Mouse (Mus musculus): ENCODE results near the gene Rps27l. TPM values are rescaled to one million over a fixed set of nuclear protein-coding genes. Genes with fewer than 3 reads are reported as not detected.

Rps27l gene
- polyA plus RNA-seq, 1 experiment from 2014 or later: 828 TPM

DNA sequence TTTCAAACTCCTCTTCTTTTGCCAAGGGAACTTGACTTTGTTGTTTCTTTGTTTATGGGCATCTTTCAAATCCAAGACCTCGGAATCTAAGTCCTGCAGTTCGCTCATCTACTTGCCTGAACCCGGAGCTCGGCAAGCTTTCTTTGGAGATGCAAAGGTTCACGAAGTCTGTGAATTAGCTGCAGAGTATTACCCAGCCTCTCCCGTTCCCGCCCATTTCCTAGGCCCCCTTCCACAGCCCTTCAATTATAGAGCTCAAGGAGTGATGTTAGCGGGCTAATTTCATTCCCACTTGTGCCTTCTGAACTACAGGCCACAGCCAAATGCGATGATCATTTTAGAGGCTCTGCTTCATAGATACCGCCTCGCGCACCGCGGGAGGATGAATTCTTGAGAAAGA, 25.9 kb upstream of the Rps27l start:
- no peak for DNase-seq (ENCODE audit: low spot score)

DNA sequence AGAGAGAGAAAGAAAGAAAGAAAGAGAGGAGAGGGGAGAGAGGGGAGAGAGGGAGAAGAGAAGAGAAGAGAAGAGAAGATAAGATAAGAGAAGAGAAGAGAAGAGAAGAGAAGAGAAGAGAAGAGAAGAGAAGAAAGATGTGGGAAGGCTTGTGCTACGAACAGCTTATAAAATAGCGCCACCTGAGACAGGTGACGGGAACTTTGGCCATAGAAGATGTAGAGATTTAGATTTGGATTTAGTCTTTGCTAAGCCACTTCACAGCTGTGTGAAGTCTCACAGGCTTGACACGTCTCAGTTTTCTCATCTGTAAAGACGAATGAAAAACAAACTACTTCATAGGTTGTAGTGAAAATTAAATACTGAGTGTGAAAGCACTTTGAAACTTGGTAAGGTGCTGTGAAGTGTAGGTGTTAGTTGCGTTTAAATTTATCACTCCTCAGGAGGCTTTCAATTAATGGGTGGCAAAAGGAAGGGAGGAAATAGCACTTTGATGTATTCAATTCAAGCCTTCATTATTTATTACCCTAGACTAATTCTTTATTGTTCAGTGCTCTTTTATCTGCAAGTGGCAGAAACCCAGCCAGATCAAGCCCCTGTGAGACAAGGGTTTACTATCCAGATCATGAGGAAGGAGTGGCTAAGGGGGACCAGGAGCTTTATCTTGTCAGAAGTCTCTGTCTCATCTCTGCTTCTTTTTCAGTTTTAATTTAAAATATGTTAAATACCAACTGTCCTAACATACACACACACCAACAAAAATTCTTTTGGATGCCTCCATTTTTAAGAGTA, 25.2 kb upstream of the Rps27l start:
- DNase-seq (ENCODE audit: low spot score): peak; percentile 58

DNA sequence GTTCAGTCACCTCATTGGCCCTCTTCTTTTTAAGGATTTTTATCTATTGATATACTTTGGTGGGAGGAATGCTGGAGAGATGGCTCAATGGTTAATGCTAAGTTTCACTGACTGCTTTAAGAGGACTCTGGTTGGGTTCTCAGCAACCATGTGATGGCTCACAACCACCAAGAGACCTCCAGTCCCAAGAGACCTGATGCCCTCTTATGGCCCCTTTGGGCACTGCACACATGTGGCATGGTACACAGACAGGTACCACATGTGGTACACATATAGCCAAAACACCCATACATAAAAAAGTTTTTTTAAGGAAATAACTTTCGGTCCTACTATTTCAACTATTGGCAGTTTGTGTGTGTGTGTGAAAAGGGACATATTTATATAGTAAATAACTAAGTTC, 23.8 kb upstream of the Rps27l start:
- DNase-seq (ENCODE audit: low spot score): no peak

DNA sequence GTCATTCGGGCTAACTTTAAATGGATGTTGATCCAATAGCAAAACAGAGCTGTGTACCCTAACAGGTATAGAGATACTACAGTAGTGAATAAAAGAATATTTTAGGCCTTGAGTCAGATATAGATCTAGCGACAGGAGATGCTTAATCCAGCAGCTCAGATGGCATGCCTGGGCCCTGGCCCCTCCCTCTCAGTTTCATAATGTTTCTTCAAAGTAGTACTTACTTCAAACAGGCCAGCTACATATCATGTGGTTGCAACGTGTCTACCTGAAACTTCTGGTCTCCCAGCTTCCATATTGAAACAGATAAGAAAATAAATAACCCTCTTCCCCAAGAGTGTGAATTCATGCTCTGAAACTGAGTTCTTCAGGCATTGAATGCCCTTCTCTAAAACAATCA, 20.0 kb upstream of the Rps27l start:
- DNase-seq (ENCODE audit: low spot score): peak; percentile 21

DNA sequence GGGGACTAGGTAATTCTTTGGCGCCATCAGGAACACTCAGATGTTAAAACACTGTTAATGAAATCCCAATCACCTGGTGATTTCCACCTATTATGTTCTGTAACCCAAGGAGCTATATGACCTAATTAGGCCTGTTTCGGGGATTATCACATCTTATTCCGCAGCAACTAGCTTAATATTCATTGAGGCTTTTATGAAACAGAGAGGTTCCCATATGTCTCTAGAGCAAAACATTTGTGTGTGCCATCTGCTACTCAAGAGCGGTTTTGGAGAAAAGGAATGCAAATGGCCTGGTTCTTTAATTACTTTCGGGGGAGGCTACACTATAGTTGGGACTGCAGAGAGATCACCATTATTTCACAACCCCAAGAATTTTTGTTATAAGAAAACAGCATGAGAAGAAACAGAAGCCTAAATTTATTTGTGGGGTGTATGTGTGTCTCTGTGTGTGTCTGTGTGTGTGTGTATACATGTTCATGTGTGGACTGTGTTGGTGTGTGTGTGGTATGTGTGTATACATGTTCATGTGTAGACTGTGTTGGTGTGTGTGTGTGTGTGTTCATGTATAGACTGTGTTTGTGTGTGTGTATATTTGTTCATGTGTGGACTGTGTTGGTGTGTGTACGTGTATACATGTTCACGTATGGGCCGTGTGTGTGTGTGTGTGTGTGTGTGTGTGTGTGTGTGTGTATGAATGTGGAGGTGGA, 18.0 kb upstream of the Rps27l start:
- no peak for DNase-seq (ENCODE audit: low spot score)

DNA sequence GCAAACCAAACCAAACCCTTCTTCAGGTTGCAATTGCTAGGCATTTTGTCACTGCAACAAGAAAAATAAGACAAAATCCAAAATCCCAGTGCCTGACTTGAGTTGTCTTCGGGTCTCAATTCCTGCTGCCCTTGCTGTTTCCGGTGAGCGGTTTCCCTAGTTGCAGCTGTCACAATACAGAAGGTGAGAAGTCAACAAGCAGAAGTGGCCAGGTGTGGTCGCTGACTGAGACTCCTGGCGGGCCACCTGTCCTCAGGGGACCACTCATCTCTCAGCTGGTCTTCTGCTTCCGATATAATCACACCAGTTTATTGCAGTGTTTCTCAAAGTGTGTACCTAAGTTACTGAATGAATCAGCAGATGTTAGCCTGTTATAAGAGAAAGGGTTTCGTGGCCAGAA, 15.5 kb upstream of the Rps27l start:
- no peak for DNase-seq (ENCODE audit: low spot score)

DNA sequence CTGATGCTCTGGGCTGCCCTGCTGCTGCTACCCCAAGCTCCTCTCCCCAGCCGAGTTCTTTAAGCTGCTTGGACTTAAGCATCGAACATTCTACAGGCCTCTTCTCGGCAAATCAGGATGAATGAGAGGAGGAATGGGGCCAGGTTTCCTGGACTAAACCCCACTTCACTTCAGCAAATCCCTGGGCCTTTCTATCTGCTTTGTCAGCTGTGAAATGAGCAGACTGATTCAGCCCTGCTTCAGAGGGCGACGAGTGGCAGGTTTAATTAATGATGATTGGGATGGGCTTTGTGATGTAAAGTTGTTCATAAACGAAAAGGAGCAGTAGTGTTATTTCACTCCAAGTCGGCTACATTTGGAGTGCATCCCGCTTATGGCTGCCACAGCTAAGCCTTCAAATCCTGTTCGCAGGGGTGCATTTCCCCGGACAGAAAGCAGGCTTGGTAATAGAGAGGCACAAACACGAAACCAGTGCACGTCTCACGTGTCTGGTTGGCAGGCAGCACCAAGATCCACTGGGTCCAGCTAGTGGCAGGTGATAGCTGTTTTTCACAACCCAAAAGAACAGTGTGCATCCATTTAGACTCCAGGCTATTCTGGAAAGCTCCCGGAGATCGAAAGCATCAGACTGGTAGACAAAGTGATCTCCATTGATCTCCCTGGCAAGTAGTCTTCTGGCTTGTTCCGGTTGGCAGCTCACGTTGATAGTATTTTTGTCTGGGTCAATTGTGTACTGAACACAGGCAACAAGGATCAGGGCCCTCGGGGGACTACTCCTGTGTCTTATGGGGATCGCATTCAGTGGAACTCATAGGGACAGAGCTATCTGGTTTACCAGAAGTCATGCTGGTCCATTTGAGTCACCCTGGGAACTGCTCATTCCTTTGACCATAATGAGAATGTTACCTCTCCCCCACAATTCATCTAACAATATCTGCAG, 11.7 kb upstream of the Rps27l start:
- no peak for DNase-seq (ENCODE audit: low spot score)

DNA sequence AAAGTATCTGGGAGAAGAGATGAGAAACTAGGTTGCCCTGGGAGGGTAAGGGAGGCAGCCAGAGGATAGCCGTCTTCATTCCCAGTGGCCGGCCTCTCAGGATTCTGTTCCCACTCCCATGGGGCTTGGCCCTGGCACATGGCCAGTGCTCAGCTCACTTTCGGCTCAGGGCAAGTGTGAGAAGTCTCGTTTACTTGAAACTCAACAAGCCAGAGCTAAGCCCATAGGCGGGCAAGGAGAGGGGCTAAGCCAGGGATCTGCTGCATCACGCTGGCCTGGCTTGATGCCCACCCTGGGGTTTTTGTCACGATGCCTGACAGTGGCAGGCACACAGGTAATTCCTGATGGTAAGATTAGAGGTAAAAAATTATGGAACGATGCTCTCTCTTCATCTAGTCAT, 8.4 kb upstream of the Rps27l start:
- no peak for DNase-seq (ENCODE audit: low spot score)

DNA sequence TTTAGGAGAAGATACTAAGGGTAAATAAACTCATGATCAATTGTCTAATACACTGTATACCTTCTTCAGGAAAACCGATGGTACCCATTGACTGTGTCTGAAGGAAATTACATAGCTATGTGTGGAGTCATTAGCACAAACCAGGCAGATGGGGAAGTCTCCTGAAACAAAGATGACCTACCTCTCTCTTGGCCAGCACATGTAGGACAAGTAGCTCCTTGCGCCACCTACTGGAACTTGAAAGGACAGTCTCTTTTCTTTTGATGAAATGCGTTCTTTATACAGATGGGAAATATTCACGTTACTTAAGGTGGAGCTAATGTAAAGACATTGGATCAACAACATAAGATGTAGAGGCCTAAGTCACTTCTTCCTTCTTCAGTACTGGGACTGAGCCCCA, 7.0 kb upstream of the Rps27l start:
- peak; percentile 67 for DNase-seq (ENCODE audit: low spot score)

DNA sequence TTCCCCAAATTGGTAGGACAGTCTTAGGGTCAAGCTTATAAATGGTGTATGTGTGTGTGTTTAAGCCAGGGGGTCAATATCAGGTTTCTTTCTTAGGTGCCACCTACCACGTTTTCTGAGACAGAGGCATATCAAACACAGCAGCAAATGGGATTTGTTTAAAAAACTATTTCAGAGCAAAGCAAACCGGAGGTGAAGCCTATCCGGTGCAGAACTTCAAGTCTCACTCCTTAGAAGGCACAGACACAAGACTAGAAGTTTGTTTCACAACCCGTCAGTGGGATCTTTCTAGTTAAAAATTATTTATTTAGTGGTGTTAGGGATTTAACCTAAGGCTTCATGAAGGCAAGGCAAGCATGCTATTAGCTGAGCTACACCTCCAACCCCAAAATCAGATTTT, 725 bp upstream of the Rps27l start:
- DNase-seq (ENCODE audit: low spot score): no peak

DNA sequence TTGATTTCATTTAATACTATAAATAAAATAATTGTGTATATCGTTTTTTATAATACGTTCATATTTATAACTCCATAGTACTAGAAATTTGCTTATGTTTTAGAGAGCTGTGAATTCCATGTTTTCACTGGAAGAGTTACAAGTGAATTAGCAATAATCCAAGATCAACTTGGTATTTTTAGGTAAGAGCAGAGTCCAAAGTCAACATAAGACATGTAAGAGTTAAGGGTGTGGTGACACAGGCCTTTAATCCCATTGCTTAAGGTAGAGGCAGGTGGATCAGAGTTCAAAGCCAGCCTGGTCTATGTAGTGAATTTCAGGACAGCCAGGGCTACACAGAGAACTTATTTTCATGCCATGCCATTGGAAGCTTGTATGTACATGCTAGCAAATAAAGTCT, 2.6 kb downstream of the Rps27l start:
- no peak for DNase-seq (ENCODE audit: low spot score)

DNA sequence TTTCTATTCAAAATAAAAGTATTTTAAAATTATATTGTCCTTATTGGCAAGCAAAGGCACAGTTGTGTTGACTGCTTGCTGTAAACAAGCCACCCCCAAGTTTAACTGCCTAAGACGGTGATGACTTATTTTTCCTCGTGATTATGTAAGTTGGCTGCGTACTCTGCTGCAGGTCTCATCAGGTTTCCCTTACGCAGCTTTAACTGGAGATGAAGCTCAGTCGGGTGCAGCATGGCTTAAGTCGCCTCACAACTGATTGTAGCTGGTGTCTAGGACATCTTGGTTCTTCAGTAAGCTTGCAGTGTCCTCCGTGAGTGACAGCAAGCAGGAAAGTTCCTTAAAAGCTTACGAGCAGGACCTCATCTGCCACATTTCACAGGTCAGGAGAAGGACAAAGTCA, 6.4 kb downstream of the Rps27l start:
- no peak for DNase-seq (ENCODE audit: low spot score)

DNA sequence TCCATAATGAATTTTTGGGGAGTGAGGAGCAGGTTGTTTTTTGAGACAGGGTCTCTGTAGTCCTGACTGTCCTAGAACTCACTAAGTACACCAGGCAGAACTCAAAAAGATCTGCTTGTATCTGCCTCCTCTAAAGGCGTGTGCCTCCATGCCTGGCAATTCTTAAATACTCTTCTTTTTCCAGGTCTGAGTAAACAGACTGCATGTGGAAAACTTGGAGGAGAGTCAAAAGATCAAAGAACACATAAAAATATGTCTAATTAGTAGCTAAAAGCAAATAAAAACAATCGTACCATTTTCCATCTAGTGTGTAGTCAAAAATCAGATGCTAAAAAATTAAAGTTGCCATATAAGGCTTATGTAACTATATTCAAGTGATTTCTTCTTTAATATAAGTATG, 7.0 kb downstream of the Rps27l start:
- DNase-seq (ENCODE audit: low spot score): no peak

DNA sequence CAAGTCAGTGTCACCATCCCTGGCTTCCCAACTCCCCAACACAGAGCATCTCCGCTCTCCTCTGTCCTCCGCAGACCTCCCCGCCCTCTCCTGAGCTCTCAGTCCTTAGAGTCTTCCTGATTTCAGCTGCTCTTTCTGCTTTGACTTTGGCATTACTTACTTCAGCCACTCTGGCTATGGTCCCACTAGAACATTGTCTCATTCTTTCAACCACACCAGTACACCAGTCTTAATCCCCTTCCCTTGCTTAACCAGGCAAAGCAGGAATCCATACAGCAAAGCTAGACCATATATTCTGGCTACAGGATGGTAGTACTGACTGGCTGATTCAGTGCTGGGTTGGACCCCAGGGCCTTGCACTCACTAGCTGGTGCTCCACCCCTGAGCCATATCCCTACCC, 11.6 kb downstream of the Rps27l start:
- DNase-seq (ENCODE audit: low spot score): no peak

DNA sequence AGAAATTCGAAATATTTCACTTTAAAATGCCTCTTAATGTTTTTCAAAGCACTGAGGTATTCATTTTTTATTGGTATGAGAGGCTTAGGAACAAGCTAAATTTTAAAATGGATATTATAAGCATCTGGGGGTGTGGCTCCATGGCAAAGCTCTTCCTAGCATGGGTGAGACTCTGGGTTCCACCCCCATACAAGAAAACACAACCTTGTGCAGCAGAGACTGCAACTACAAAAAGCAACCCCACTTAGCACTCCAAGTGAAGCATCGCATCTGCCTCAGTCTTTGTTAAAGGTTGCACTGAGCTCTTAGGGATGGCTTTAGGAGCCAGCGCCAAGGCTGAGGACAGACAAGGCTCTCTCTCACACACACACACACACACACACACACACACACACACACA, 15.6 kb downstream of the Rps27l start:
- no peak for DNase-seq (ENCODE audit: low spot score)

DNA sequence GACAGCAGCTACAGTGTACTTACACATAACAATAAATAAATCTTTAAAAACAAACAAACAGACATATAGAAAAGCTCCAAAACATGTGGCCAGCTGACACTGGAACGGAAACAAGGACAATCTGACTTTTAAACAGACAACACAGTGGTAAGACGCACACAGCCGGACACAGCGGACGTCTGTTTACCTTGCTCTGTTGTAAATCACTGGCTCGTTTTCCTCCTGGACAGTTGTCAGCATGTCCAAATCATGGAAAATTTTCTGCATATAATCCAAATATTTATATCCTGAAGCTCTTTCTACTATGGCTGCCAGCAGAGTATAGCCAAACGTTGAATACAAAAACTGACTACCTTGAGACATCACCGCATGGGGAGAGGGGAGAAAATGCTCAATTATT, 21.6 kb downstream of the Rps27l start:
- DNase-seq (ENCODE audit: low spot score): no peak

DNA sequence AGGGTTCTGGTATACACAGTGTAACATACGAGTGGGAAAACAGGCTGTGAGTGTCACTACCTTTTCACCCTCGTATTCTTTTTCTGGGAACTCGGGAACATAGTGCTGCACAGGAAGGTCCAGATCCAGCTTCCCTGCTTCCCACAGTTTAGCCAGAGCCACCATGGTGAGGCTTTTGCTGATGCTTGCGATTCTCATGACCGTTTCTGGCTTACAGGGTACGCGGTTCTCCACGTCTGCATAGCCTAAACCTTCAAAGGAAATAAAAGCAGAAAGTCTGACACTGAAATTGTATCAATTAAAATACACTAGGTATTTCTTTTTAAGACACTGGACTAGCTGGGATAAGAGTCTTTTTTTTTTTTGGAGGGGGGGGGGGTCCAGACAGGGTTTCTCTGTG, 25.2 kb downstream of the Rps27l start:
- no peak for DNase-seq (ENCODE audit: low spot score)

DNA sequence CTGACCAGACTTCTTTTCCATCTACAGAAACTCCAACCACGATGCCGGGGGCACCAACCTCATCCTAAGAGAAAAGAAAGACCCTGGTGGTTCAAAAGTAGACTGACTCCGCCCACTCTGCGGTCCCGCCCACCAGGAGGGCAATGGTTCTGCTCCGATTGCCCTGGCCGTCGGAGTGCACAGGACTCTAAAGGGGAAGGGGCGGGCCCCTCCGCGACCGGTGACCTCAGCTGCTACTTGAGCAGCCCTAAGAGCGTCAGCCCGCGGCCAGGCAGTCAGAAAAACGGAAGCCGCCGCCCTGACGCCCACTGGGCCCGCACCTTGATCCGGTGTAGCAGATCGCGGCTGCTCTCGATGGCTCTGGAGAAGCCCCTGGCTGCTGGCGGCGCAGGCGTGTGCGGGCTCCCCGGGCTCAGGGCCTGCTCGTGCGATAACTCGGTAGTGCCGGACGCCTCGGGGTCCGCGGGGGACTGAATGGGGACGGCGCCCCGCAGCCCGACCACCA, 28.9 kb downstream of the Rps27l start:
- DNase-seq (ENCODE audit: low spot score): peak; percentile 67

DNA sequence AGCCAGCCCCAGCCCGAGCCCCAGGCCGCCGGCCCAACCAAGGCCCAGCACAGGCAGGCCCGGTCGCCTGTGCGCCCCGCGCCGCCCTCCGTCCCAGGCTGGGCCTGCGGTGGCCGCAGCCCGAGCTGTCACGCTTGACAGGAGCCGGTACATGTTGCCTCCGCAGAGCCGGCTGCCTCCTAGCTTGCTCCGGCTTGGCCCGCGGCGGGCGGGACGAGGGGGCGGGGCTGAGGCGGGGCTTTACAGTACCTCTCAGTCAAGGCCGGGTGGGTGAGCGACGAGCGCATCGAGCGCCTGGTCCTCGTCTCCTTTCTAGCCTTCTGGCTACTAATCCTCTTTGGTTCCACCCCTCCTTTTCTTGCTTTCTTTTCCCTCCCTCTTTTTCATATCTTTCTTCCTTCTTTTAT, 29.4 kb downstream of the Rps27l start, which contains the start of gene Lactb:
TSS of gene Lactb (minus strand) at position 246 of the 407 bp plus-strand sequence.
- peak; percentile 88 for DNase-seq (ENCODE audit: low spot score)

DNA sequence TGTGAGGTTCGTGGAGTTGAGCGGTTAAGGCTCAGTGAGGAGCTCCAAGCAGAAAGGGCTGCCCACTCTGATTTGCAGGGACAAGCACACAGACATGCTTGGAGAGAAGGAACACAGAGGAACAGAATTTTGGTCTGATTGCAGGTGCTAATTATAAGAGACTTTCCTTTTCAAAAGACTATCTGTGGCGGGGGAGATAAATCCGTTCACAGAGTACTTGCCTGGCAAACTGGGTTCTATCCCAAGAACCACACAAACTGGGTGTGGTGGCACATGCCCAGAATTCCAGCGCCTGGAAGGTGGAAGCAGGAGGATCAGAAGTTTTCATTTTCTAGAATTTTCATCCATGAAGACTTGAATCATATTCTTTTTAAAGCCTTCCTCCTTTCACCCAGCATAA, 31.2 kb downstream of the Rps27l start:
- no peak for DNase-seq (ENCODE audit: low spot score)

DNA sequence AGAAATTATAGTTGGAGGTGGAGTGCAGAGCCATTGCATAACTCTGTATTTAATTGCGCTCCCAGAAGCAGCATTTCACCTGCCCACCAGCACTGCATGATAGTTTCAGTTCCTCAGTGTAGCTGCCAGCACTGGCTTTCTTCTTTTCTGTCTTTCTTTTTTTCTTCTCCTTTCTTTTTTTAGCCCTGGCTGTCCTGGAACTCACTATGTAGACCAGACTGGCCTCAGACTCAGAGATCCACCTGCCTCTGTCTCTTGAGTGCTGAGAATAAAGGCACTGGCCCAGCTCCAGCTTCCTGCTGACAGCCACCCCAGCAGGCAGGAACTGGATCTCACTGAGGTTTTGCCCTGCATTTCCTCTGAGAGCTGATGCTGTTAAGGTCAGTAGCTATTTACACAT, 32.1 kb downstream of the Rps27l start:
- no peak for DNase-seq (ENCODE audit: low spot score)

DNA sequence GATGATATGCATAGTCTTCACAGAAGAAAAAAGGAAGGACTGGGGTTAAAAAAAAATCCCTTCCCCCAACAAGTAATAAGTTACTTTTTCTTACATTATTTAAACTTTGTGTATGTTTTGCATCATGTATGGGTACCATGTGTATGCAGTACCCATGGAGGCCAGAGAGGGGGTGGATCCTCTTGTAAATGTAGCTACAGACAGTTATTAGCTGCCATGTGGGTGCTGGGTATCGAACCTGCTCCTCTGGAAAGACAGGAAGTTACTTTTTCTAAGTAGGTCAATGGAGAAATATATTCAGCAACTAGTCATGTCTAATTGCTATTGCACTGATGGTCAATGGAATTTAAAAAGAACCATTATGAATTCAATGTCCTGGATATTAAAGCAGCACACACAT, 32.6 kb downstream of the Rps27l start:
- no peak for DNase-seq (ENCODE audit: low spot score)

Measured in thymus, postnatal 0 days (tissue).